Mouse (Mus musculus): ENCODE results near the gene Zfp940. TPM values are rescaled to one million over a fixed set of nuclear protein-coding genes. Genes with fewer than 3 reads are reported as not detected.

Gene Zfp940
- polyA plus RNA-seq, 1 experiment from 2014 or later = 0.79 TPM

GRCm38 (mm10) chr7:29829804-29830203 is 23.7 kb downstream of the Zfp940 start:
- over 99% methylated on average over 12 of the region's 12 CpGs for WGBS (ENCODE audit: missing documents)
- H3K4me3 ChIP-seq (ENCODE audit: inconsistent target) = no peak overlapping the region
- no peaks in the 10 kb centered on the region for H3K79me2 ChIP-seq (ENCODE audit: inconsistent target)
- no peak overlapping the region for H3K27ac ChIP-seq
- H3K36me3 ChIP-seq (ENCODE audit: inconsistent target) = peaks cover 53% of the 10 kb centered on the region

- H3K4me3 ChIP-seq (ENCODE audit: inconsistent target) = no peak overlapping the region
- H3K79me2 ChIP-seq (ENCODE audit: inconsistent target) = peaks cover 5% of the 10 kb centered on the region; the same call in 1 of the 2 replicates
- WGBS (ENCODE audit: missing documents) = 96% methylated on average over 12 of the region's 12 CpGs
- peaks cover 68% of the 10 kb centered on the region for H3K36me3 ChIP-seq (ENCODE audit: inconsistent target)
- no peak overlapping the region for H3K27ac ChIP-seq
Observed at GRCm38 (mm10) chr7:29828001-29828400, 25.5 kb downstream of the Zfp940 start.

DNA sequence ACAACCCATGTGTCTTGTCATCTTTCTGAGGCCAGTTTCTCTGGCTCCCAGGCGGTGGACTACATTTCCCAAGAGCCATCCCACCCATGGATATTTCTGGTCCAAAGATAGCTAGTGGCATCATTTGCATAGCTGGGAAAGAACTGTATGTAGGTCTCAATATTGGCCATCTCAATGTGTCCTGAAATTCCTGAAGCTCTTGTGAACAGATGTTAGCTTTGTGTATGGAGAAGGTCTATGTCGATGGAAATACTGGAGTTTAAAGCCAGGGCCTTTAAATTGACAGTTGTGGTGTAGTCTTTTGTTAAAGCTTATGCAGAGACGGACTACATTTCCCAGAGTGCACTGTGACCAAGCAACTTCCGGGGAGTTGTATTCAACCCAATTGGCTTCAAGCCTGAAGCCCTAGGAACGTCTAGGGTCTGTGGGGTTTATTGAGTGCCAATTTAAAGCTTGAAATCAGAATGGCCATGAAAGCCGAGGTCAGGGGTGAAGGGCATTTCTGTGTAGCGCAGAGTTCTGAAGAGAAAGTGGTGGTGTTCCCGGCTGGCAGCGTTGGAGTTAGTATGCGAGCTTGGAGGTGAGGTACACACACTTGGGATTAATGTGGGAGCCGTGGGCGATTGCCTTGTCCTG is 34.7 kb downstream of the Zfp940 start:
- H3K27ac ChIP-seq = peak overlapping the region; percentile 12; the same call in 1 of the 2 replicates
- 8% methylated on average over 12 of the region's 12 CpGs for WGBS (ENCODE audit: missing documents)
- peaks cover 76% of the 10 kb centered on the region for H3K79me2 ChIP-seq (ENCODE audit: inconsistent target)
- peak overlapping the region; percentile 76 for H3K4me3 ChIP-seq (ENCODE audit: inconsistent target)
- peaks cover 16% of the 10 kb centered on the region; the same call in 1 of the 2 replicates for H3K36me3 ChIP-seq (ENCODE audit: inconsistent target)

GRCm38 (mm10) chr7:29815910-29816429 is 37.5 kb downstream of the Zfp940 start, which contains the start of gene Zfp790:
Gene Zfp790, plus strand, starts transcription at chr7:29816114.
- H3K36me3 ChIP-seq (ENCODE audit: inconsistent target) = no peaks in the 10 kb centered on the region
- peak within 1 kb of the TSS; percentile 79 for H3K27ac ChIP-seq
- peaks cover 51% of the 10 kb centered on the region for H3K79me2 ChIP-seq (ENCODE audit: inconsistent target)
- peak within 1 kb of the TSS; percentile 79 for H3K4me3 ChIP-seq (ENCODE audit: inconsistent target)
- WGBS (ENCODE audit: missing documents) = under 1% methylated on average over 26 of the region's 26 CpGs

DNA sequence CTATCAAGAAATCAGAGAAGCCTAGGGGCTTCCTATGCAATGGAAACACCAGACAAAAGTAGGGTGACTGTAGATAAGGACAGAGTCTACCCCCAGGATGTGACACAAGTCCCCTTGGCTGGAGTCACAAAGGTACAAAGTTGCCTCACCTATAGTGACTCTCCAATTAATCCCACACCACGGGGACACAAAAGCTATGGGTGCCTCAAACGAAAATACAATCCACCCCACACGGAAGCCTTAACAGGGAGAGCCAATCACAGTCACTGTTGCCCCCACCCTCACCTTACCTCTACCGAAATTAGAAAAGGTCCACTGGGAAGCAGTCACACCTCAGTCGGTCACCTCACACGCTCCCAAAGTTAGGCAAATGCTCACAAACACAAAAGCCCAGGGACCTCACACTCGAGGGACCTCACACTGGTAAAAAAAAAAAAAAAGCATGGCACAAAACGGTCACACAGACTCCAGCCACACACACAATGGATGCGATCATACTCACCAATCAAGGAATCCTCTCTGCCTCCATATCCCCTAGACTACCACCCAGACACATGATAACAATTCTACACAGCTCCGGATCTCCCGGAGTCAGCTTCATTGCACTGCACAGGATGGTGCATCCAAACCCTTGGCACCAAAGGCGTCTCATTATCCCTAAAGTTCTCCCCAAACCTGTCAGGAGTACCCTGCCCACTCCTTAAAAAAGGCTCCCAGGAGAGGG is 38.2 kb downstream of the Zfp940 start:
- H3K79me2 ChIP-seq (ENCODE audit: inconsistent target) = peaks cover 44% of the 10 kb centered on the region
- no peaks in the 10 kb centered on the region for H3K36me3 ChIP-seq (ENCODE audit: inconsistent target)
- H3K27ac ChIP-seq = peak overlapping the region; percentile 79
- 5% methylated on average over 12 of the region's 12 CpGs for WGBS (ENCODE audit: missing documents)
- peak overlapping the region; percentile 79 for H3K4me3 ChIP-seq (ENCODE audit: inconsistent target)

DNA sequence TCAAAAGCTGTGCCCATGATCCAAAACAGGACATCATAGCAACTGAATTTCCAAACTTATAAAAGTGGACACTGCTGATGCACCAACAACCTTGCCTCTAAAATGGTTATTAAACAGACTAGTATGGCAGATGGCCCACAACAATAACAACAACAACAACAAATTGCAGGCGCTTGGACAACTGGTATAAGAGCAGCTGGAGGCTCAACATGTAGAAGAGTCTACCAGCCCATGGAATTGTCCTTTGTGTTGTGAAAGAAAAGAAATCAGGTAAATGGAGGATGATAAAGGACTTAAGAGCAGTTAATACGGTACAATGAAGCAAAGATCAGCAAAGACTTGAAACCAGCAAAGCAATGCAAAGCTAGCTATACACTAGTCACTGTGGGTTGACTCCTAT is 39.1 kb downstream of the Zfp940 start:
- 94% methylated on average over 2 of the region's 2 CpGs for WGBS (ENCODE audit: missing documents)
- H3K4me3 ChIP-seq (ENCODE audit: inconsistent target) = no peak overlapping the region
- no peak overlapping the region for H3K27ac ChIP-seq
- peaks cover 35% of the 10 kb centered on the region for H3K79me2 ChIP-seq (ENCODE audit: inconsistent target)
- no peaks in the 10 kb centered on the region for H3K36me3 ChIP-seq (ENCODE audit: inconsistent target)

GRCm38 (mm10) chr7:29812244-29812643 is 41.2 kb downstream of the Zfp940 start:
- 94% methylated on average over 1 of the region's 1 CpGs for WGBS (ENCODE audit: missing documents)
- no peak overlapping the region for H3K27ac ChIP-seq

DNA sequence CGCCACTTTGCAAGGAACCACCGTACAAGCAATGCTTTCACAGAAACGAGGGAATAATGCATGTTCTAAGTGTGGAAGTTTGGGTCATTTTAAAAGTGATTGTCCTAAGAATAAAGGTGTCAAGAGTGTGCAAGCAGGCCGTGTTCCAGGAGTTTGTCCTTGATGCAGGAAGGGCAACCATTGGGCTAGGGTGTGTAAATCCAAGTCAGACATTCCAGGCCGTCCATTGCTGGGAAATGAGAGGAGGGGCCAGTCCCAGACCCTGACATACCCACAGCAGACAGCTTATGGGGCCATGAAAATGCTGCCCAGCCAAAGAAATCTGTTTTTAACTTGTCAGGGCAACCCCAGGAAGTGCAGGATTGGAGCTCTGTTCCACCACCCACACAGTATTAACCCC is 46.4 kb downstream of the Zfp940 start:
- WGBS (ENCODE audit: missing documents) = 94% methylated on average over 5 of the region's 5 CpGs

More at GRCm38 (mm10) chr7:29812244-29812643, 41.2 kb downstream of the Zfp940 start:
- H3K36me3 ChIP-seq (ENCODE audit: inconsistent target) = no peaks in the 10 kb centered on the region
- H3K4me3 ChIP-seq (ENCODE audit: inconsistent target) = no peak overlapping the region
- peaks cover 15% of the 10 kb centered on the region for H3K79me2 ChIP-seq (ENCODE audit: inconsistent target)

DNA sequence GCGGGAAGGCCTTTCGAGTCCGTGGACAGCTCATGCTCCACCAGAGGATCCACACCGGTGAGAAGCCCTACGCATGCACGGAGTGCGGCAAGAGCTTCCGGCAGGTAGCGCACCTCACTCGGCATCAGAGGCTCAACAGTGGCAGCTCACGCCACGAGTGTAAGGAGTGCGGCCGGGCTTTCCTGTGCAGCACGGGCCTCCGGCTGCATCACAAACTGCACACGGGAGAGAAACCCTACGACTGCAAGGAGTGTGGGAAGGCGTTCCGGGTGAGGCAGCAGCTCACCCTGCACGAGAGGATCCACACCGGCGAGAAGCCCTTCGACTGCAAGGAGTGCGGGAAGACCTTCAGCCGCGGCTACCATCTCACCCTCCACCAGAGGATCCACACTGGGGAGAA is 60.6 kb downstream of the Zfp940 start:
- WGBS (ENCODE audit: missing documents) = 57% methylated on average over 24 of the region's 27 CpGs
- no peak overlapping the region for H3K4me3 ChIP-seq (ENCODE audit: inconsistent target)
- no peaks in the 10 kb centered on the region for H3K36me3 ChIP-seq (ENCODE audit: inconsistent target)
- H3K79me2 ChIP-seq (ENCODE audit: inconsistent target) = no peaks in the 10 kb centered on the region
- no peak overlapping the region for H3K27ac ChIP-seq

More for the DNA sequence above, 46.4 kb downstream of the Zfp940 start:
- Histone ChIP-seq H3K27ac (no peak overlapping the region), H3K36me3 (ENCODE audit: inconsistent target) (no peaks in the 10 kb centered on the region), H3K4me3 (ENCODE audit: inconsistent target) (no peak overlapping the region), H3K79me2 (ENCODE audit: inconsistent target) (no peaks in the 10 kb centered on the region)

DNA sequence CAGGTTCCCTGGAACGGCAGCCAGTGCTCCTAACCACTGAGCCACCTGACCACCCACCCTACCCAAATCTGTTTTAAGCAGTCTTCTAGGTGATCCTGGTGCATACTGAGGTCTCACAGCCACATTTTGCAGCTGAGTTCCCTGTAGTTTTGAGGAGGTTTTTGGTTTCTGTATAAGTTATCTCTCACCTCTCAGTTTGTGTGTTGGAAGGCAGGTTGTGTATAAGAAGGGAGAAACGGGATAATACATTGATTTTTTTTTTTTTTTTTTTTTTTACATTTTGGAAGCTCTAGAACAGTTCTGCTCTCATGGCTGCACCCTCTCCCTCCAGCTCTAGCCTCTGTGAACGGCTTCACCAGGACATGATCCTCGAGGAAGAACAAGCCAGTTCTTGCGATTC is 67.6 kb downstream of the Zfp940 start:
- no peaks in the 10 kb centered on the region for H3K36me3 ChIP-seq (ENCODE audit: inconsistent target)
- WGBS (ENCODE audit: missing documents) = 93% methylated on average over 5 of the region's 5 CpGs
- no peak overlapping the region for H3K27ac ChIP-seq
- no peaks in the 10 kb centered on the region for H3K79me2 ChIP-seq (ENCODE audit: inconsistent target)
- no peak overlapping the region for H3K4me3 ChIP-seq (ENCODE audit: inconsistent target)

DNA sequence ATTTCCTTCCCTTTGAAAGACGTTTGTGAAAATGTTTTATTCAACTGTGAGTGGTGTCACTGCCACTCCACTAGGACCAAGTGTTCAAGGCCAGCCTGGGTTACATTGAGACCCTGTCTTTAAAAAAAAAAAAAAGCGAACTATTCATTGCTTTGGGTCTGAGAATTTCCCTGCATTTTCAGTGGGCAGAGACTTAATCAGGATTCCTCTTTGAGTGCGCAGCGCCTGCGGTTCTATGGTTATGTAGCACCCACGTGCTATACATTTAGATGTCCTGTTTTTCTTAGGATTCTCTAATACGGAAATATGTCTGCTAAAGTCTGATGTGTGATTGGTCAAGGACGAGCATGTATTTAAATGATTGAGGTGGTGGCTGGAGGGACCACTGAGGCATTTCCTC is 68.4 kb downstream of the Zfp940 start:
- Histone ChIP-seq H3K4me3 (ENCODE audit: inconsistent target) (no peak overlapping the region), H3K27ac (no peak overlapping the region)
- WGBS (ENCODE audit: missing documents) = 73% methylated on average over 8 of the region's 8 CpGs

GRCm38 (mm10) chr7:29783871-29784551 is 69.5 kb downstream of the Zfp940 start, which contains the start of gene Zfp30:
Gene Zfp30, plus strand, starts transcription at chr7:29783998.
- Histone ChIP-seq H3K36me3 (ENCODE audit: inconsistent target) (peaks cover 1% of the 10 kb centered on the region; the same call in 1 of the 2 replicates), H3K27ac (no peak within 1 kb of the TSS), H3K4me3 (ENCODE audit: inconsistent target) (peak within 1 kb of the TSS; percentile 52), H3K79me2 (ENCODE audit: inconsistent target) (no peaks in the 10 kb centered on the region)
- WGBS (ENCODE audit: missing documents) = 2% methylated on average over 44 of the region's 45 CpGs

More for the DNA sequence above, 68.4 kb downstream of the Zfp940 start:
- H3K79me2 ChIP-seq (ENCODE audit: inconsistent target) = no peaks in the 10 kb centered on the region
- no peaks in the 10 kb centered on the region for H3K36me3 ChIP-seq (ENCODE audit: inconsistent target)
